Mouse (Mus musculus): Measurements from ENCODE around the gene Mgll.

Gene Mgll

DNA sequence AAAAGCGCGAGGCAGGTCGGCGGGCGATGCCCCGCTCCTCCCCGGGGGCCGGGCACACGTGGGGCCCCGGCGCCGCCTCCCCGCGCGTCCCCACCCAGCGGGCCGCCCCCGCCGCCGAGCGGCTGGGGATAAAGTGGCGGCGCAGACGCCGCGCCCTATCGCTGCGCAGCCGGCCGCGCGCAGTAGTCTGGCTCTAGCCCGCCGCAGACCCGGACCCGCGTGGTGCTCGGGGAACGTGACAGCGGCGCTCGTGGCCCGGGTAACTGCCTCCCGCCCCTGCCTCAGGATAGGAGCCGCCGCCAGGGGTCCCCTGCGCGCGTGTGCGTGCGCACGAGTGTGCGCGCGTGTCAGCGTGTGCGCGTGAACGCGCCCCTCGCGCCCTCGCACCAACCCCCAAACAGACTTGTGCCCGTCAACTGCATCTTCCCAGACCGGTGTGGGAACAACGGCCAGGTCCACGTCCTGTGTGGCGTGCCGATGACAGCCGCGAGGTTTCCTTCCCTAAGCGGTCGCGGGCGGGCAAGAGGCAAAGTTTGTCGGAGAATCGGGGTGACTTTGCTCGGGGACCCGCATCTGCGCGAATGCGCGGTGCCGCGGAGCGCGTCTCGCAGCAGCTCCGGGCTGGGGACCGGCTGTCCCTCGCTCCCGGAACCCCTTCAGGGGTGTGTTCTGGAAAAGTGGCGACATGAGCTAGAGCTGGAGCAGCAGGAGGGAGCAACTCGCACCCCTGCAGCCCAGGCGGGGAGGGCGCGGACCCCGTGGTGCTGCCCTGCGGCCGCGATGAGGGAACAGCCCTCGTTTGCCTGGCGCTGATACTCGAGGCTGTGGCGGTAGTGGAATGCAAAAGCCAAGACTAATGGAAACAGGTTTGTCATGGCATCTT, at the start of gene Mgll:
Gene Mgll (plus strand): TSS at position 100 of the 883 bp plus-strand sequence.
- no peak for DNase-seq (ENCODE audit: low read depth, low spot score)

DNA sequence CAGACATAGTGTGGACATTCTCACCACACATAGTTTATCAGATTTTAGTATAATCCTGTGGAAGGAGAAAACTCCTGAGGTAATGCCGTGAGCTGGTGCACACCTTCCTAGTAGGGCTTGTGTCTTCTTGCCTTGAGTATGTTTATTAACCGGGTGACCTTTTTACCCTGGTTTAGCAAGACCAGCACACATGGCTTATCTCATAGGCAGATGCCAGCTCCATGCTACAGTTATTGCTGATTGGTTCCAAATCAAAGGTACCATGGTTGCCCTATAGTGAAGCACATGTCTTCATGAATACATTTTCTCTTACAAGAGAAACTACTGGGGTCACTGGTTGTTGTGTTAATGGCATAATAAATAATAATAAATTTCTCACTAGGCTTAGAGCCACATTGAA, 48.4 kb upstream of the Mgll start:
- DNase-seq (ENCODE audit: low read depth, low spot score), result no peak

DNA sequence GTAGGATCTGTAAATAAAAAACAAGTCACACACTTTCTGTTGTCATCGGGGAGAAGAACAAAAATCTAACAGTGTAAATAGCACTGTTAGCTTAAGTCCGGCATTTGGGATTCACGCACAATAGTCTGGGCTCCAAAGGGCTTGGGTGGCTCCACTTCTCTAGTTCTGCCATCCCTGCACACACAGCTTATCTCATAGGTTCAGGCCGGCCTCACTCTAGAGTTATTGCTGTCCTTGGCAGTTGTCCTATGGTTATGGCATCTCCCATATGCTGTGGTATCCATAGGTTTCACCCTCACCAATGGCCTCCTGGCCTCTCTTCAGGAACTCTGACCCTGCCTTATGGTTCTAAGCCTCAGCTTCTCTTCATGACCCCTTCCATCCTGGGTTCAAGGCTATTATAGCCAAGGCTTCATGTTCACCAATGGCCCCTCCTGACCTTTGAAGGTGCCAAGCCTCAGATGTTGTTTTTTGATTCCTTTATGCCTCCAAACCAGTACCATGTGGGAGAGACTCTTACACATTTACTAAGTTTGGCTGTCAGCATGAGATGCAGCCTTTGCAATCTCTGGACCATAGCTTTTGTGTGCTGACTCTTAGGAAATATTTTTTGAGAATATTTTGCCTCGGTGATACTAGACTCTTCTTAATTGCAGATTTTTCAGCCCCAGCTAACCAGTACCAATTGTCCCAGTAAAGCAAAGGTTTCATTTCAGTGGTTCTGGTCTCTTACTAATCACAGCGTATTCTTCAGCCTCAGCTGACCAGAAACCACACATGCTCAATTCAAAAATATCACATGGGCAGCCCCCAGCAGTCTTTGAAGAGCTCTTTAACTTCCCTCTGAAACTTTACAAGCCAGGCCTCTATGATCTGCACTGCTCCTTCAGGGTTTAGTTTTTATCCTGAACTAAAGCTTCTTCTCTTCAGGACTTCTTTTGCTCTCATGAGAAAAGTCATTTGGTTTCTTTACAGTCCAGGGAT, 47.2 kb upstream of the Mgll start:
- no peak for DNase-seq (ENCODE audit: low read depth, low spot score)

DNA sequence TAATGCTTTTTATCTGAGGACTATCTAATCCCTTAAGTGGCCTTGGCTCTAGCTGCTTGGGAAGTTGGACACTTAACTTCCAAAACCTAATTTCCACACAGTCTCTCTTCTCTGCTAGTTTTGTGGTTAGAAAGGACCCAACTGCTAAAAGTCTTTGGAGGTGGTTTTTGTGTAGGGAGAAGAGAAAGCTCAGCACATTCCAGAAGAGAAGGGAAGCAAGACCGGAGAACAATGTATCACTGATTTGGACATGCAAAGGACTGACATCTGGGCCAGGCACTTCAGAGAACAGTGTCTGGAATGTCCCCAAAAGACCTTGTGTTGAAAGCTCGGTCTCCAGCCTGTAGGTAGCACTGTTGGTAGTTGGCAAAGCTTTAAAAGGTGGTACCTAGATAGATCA, 46.5 kb upstream of the Mgll start:
- no peak for DNase-seq (ENCODE audit: low read depth, low spot score)

DNA sequence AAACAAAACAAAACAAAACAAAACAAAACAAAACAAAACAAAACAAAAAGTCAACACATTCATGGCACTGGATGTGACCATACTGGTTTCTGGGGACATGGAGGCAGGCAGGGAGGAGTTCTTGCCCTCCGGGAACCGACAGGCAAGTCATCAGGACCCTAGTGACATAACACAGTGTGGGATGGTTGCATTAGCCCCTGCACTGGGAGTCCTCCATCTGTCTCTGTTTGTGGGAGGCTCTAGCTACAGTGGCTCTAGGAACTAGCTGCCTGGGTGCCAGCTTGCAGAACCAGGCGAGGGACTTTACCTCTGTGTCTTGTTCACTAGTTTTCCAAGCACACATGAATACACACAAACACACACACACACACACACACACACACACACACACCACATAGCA, 43.2 kb upstream of the Mgll start:
- no peak for DNase-seq (ENCODE audit: low read depth, low spot score)

DNA sequence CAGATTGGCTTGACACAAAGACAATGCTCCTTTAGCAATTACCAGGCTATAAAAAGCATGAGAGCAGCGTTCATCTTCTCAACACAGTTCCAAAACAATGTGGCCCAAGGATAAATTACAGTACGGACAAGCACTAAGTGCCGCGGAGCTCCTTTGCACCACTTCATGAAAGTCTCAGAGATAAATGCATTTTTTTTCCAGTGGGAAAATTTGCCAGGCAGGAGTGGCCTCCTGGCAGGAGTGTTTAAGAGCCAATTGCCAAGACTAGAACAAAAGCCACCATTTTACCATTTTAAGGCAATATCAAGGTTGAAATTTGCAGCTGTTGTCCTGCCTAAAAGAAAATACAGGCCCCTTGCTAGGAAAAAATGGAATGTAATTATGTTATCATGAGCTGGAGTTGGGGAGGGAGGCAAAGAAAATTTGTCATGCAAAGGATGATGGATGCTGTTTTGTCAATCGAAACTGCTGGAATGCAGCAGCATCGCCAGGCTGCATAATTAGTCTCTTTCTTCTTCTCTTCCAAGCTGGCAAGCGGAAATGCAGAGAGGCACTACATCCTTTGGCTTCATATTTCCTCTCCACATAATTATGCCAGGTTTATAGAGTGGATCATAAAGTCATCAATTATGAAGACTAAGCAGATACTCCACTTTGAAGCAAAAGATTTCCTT, 40.7 kb upstream of the Mgll start:
- DNase-seq (ENCODE audit: low read depth, low spot score), result no peak

DNA sequence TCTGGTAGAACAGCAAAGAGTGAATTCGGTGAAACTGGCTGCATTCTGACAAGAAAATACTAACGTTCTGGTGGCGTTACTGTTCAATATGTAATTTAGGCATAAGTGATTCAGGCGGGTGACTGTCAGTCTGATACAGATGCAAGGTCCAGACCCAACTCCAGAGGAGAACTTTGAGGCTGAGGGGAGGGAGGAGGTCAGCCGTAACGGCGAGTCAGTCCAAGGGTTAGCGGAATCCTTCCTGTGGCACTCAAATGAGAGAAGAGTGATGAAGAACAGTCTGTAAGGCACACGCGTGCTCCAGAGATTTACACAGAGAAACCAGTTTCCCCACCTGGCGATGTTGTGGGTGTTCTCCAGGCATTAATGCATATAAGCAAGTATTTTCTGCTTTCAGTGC, 36.0 kb upstream of the Mgll start:
- DNase-seq (ENCODE audit: low read depth, low spot score), result no peak

DNA sequence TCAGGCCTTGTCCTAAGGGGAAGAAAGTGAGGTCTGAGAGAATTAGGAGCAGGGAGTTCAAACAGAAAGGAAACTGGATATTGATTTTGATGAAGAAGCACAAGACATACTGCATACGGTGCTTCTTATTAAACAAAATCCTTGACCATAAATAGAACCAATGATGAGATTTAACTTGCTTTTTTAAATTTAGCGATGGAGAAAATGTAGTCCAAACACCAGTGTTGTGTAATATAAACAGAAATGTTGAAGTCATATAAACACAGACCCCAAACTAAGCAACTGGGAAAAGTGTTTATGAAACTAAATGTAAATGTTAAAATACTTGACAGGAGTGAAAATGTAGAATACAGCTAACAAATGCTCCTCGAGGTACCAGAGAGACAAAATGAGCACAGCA, 35.5 kb upstream of the Mgll start:
- no peak for DNase-seq (ENCODE audit: low read depth, low spot score)

DNA sequence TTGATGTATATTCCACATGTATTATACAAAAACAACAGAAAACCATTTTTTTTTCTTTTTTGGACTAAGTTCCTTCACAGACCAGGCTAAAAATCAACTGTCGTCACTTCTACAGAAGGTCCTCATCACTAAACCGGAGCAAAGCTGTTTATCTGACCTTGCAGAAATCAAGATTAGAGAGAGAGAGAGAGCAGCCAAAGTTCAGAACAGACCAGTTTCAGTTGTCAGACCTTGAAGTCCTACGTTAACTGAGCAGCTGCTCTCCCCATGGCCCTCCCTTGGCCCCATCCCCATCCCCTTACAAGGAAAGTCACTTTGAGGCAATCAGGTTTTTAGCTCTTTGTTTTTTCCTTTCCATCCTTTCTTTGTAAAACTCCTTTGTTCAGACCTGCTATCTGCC, 34.0 kb upstream of the Mgll start:
- DNase-seq (ENCODE audit: low read depth, low spot score), result no peak

DNA sequence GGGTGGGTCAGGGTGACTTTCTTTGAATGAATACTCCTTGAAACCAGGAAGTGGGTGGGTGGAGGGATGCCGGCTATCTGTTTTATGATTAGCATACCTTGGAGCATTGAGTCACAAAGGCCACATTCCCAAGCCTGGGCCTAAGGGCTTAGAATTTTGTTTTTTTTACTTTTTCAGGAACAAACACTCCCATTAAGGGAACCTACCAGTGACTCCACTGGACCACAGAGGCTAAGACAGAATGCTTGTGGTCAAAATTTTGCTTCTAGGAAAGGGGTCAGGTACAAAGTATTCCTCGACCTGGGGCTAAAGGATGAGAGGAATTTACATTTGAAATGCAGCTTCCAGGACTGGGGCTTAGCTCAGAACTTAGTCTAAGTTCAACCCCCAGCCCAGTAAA, 32.9 kb upstream of the Mgll start:
- no peak for DNase-seq (ENCODE audit: low read depth, low spot score)

DNA sequence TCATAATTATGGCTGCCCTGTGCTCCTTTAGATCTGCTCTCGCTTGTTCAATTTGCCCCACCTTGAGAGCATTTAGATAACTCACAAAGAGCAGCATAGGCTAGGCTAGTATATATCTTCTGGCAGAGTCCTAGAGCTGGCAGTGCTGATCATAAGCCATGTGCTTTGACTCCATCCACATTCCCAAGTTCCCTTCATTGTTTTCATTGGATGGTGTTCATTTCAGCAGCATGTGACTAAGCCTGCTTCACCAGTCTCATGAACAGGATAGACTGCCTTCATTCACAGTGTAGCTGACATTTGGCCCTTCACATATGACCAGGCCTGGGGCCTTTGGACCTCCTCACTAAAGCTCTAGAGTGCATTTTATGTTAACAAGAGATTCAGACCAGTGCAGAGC, 21.3 kb upstream of the Mgll start:
- no peak for DNase-seq (ENCODE audit: low read depth, low spot score)

DNA sequence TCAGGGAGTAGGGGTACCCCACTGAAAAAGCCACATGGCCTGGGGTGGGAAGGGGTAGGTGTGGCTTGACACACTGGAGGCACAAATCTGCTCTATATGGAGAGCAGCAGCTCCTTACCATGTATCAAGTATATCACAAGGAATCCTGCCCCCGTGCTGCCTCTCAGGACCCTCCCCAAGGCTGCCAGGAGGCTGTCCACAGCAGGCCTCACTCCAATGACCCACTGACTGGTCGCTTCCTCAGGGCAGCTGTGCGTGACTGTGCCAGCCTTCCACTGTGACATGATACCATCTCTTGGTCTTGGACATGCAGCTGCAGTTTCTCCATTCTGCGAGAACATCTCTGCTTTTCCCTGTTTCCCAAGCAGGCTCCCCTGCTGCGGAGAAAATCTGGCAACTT, 20.5 kb upstream of the Mgll start:
- no peak for DNase-seq (ENCODE audit: low read depth, low spot score)

DNA sequence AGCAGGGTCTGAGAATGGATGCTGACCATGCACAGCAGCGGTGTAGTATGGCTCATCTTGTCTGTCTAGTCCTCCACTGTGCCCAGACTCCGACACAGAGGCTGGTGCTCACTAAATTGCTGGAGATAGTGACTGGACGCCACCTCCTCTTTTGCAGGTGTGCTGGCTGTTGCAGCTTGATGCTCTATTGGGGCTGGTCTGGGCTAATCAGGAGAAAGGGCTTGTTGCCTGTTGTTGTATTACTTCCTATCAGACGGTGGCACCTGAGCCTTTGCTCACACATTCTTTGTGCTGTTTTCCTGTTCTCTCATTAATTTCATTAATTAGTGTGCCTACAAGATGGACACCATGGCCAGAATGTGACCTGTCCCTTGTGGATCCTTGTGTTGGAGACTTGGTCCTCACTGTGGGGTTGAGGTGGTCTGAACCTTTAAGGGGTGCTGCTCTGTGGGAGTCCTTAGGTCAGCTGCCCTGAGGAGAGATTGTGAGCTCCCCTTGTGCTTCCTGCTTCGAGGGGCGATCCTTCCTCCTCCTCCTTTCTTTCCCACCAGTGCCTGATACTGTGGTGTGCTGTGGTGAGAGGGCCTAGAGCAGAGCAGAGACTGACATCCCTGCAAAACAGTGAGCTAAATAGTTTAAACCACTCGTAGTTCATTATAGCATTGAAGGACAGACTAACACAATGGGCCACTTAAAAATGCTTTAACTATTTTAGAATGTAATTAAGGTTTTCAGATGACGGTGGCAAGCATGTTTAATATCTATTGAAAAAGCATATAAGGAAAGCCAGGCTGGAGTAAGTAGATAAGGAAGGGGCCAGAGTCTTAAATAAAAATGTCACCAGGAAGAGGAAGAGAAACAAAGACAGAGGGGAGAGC, 15.6 kb upstream of the Mgll start:
- DNase-seq (ENCODE audit: low read depth, low spot score), result no peak

DNA sequence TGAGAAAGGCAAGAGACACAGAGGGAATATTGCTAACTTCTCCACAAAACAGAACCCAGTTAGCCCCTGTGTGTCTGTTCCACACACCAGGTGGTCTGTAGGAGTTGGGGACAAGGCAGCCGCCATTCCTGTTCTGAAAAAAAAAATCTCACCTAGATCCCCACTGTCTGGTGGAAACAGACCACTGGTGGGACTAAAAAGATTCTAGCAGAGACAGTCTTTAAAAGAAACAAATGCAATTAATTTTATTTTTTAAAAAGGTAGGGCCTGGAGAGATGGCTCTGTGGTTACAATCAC, 15.0 kb upstream of the Mgll start:
- DNase-seq (ENCODE audit: low read depth, low spot score), result no peak

DNA sequence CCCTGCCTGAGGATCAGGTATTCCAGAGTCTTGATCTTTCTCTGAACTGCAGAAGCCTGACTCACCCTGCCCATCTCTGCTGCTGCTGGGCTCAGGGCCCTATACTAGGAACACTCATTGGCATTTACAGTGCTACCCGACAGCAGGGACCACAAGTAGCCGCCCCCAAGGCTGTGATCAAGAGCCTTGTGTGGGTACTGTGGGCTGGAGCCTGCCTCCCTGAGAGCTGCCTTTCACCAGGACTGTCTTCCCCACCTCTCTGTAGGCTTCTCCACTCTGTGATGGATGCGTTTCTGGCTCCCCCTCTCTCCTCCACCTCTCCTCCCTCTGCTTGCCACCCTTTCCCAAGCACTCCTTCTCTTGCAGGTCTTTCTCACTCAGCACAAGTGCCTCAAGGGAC, 12.9 kb upstream of the Mgll start:
- DNase-seq (ENCODE audit: low read depth, low spot score), result no peak

DNA sequence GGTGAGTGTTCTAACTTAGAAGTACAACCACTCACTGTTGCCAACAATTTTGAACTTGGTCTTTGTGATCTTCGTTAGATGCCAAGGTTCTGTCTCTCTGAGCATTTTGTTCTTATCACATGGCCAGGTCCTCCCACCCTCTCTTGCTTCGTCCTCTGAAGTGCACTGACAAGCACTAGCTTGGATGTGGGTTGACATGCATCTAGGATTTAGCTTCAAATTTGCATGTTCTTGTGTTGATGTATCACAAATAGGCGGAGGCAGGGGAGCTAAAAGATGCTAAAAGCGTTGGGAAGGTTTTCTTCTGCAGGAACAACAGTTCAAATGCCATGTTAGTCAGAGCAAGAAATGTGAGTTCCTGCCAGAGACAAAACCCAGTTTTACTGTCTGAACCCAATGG, 12.1 kb upstream of the Mgll start:
- no peak for DNase-seq (ENCODE audit: low read depth, low spot score)

DNA sequence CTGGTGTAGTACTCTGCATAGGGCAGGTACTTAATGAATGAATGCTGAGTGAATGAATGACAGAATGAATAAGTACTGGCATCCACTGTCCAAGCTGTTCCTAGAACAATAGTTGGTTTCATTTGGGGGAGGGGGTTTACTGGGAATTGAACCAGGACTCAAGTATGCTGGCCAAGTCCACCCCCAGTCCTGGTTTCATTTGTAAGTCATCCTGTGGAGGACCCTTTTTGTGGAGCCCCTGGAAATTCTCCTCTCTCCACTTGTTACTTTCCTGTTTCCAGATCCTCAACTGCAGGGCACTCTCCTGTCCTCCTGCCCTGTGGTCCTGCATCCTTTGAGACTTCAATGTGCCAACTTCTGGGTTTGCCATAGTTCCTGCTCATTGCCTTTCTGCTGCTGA, 10.9 kb upstream of the Mgll start:
- DNase-seq (ENCODE audit: low read depth, low spot score), result no peak

DNA sequence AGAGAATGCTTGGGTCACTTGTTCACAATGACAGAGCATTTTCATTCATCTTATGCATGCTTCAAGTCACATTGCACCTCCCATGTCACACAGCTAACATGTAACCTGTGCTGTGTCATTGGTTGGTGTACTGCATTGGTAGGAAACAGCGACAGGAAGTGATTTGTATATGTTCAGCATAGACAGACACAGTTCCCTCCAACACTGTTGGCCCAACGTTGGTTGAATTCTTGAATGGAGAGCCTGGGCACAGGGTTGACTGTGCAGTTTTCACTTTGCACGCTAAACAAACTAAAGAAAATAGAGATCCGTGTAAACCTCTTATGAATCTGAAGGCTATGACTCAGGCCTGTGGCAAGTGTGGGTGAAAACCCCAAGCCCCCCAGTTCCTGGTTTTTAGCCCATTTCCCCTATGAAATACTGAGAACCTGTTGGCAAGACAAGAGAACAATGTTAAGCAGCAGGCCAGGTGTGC, 10.0 kb upstream of the Mgll start:
- DNase-seq (ENCODE audit: low read depth, low spot score), result no peak

DNA sequence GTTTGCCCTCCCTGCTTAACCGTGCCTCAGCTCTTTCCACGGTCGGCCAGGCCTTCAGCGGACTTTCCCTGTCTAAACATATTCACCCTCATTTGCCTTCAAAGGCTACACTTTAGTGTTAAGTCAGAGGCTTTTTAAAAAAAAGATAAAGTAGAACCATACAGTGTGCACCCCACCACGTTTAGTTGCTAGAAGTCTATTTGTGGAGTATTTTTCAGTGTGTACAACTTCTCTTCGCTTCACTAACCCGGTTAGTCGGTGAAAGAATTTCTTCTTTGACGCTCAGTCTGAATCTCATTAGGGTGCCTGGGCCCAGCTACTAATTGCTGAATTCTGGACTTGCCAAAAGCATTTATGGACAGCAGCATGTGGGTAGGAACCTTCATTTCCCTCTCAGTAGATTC, 8.8 kb upstream of the Mgll start:
- no peak for DNase-seq (ENCODE audit: low read depth, low spot score)

DNA sequence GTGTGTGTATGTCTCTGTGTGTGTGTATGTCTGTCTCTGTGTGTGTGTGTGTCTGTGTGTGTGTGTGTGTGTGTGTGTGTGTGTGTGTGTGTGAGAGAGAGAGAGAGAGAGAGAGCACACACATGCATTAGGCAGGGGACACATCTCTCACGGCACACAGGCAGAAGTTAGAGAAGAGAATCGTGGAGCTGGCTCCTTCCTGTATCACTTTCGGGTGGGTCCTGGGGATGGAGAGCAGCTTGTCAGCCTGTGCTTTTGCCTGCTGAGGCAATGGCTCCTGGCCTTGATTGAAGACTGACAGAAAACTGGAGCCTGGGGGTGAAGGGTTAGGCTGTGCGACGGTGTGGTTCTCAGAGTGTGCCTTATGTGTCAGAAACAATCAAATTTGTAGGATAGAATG, 8.2 kb upstream of the Mgll start:
- DNase-seq (ENCODE audit: low read depth, low spot score), result no peak

All from retina, adult 2 months (tissue).